Mouse (Mus musculus) midbrain, embryonic 14.5 days (tissue): ENCODE measurements around the gene Agbl5. TPM values are rescaled to one million over a fixed set of nuclear protein-coding genes. Genes with fewer than 3 reads are reported as not detected.

Source experiments
- ATAC-seq: fragments of 200-750 bp; cut with Nextera tagmentation; 2 replicates; pipeline ENCODE4 v1.8.0; 2017; ENCODE audit warnings: moderate number of reproducible peaks, moderate library complexity; ENCODE audit not compliant: low FRiP score, low TSS enrichment
- DNase-seq: peaks from one replicate; pipeline ENCODE4 v3.0.0-alpha.2; 2015
- H3K27ac ChIP-seq: fragments of 300-500 bp; sonication (generic); replicated peaks from 2 replicates; pipeline ENCODE4 v1.5.1; 2014; ENCODE audit warnings: mild to moderate bottlenecking, low read depth, low read length, moderate library complexity
- H3K27me3 ChIP-seq: fragments of 300-500 bp; sonication (generic); 2 replicates; pipeline ENCODE4 v1.6.1; 2014; ENCODE audit warnings: low read length, control low read depth, mixed read lengths; ENCODE audit not compliant: control insufficient read depth, insufficient read depth
- H3K36me3 ChIP-seq: fragments of 300-500 bp; sonication (generic); 2 replicates; pipeline ENCODE4 v1.6.1; 2014; ENCODE audit warnings: low read length, control low read depth; ENCODE audit not compliant: control insufficient read depth, insufficient read depth
- H3K4me1 ChIP-seq: fragments of 300-500 bp; sonication (generic); 2 replicates; pipeline ENCODE4 v1.6.1; 2014; ENCODE audit warnings: mild to moderate bottlenecking, antibody characterized with exemption, low read length, control low read depth; ENCODE audit not compliant: control insufficient read depth, insufficient read depth
- H3K4me2 ChIP-seq: fragments of 300-500 bp; sonication (generic); 2 replicates; pipeline ENCODE4 v1.6.1; 2014; ENCODE audit warnings: mild to moderate bottlenecking, low read length, moderate library complexity
- H3K4me3 ChIP-seq: fragments of 300-500 bp; sonication (generic); replicated peaks from 2 replicates; pipeline ENCODE4 v1.5.1; 2014; ENCODE audit warnings: low read depth, low read length
- H3K9ac ChIP-seq: fragments of 300-500 bp; sonication (generic); replicated peaks from 2 replicates; pipeline ENCODE4 v1.6.1; 2014; ENCODE audit warnings: mild to moderate bottlenecking, low read length, moderate library complexity
- H3K9me3 ChIP-seq: fragments of 300-500 bp; sonication (generic); 2 replicates; pipeline ENCODE4 v1.6.1; 2016; ENCODE audit warnings: low read length, control low read depth, mixed read lengths; ENCODE audit not compliant: control insufficient read depth
- WGBS: fragments of 180-500 bp; shearing (Covaris S2); extraction: QIAGEN DNeasy Blood & Tissue Kit; methylation state at CpG from one replicate; pipeline ENCODE4 v1.1.7; 2014; 5-methylcytosine and 5-hydroxymethylcytosine counted together
- polyA plus RNA-seq: library from polyadenylated mRNA; unstranded; fragments of >200 nt; fragmentation: Nextera tagmentation; extraction: Ambion mirVana; gene quantifications from 2 replicates; pipeline ENCODE4 v1.2.1, GENCODE M21; 2014

The Agbl5 gene
- polyA plus RNA-seq, 1 experiment from 2014 or later: 27.8 TPM

DNA sequence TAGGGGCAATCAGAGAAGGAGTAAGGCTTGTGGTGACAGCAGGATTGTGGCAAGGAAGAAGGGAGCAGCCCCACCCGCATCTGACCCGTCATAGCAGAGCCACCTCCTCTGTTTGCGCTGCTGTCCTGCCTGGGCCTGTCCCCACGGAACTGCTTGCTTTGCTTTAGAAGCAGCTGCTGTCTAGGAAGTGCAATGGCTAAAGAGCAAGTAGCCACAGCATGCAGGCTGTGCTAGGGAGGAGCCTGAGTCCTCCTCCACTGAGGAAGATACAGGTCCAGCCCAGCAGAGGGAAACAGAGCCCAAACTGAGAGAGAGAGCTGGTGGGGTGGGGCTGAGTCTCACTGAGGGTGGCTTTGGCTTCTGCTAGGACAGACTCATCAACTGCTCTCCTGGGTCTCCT, 24.6 kb upstream of the Agbl5 start:
- Histone ChIP-seq H3K4me3 (no peak overlapping the region), H3K27ac (no peak overlapping the region), H3K27me3 (no peaks in the 10 kb centered on the region), H3K4me1 (no peaks in the 10 kb centered on the region), H3K9me3 (no peaks in the 10 kb centered on the region), H3K36me3 (peaks cover 54% of the 10 kb centered on the region), H3K4me2 (no peak overlapping the region), H3K9ac (no peak overlapping the region)
- DNase-seq (no peak), ATAC-seq (no peak)
- WGBS: 50% methylated on average over 4 of the region's 4 CpGs

DNA sequence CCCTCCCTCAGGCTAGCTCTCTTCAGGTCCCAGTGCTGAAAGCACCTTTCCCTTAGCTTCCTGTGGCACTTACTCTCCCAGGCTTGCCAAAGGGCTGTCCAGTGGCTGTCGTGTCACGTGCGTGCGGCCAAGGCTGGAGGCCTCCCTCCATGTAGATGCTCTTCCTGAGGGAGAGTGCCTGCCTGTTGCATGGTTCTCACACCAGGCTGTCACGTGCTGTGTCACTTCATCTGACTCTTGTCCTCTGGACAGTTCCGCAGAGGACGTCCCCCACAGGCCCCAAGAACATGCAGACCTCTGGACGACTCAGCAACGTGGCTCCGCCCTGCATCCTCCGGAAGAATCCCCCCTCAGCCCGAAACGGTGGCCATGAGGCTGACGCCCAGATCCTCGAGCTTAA, 24.2 kb upstream of the Agbl5 start:
- WGBS: 60% methylated on average over 15 of the region's 15 CpGs
- Histone ChIP-seq H3K4me3 (no peak overlapping the region), H3K4me2 (no peak overlapping the region), H3K4me1 (no peaks in the 10 kb centered on the region), H3K36me3 (peaks cover 54% of the 10 kb centered on the region), H3K27me3 (no peaks in the 10 kb centered on the region), H3K9ac (no peak overlapping the region), H3K27ac (no peak overlapping the region), H3K9me3 (no peaks in the 10 kb centered on the region)
- ATAC-seq: no peak
- DNase-seq: no peak

- ATAC-seq: no peak
- H3K36me3 ChIP-seq: peaks cover 61% of the 10 kb centered on the region
- H3K9ac ChIP-seq: no peak overlapping the region
- no peaks in the 10 kb centered on the region for H3K9me3 ChIP-seq
- DNase-seq: no peak
- WGBS: 93% methylated on average over 3 of the region's 3 CpGs
- H3K4me2 ChIP-seq: no peak overlapping the region
- H3K4me3 ChIP-seq: no peak overlapping the region
- no peak overlapping the region for H3K27ac ChIP-seq
- no peaks in the 10 kb centered on the region for H3K27me3 ChIP-seq
- H3K4me1 ChIP-seq: peaks cover 7% of the 10 kb centered on the region
These were observed 21.6 kb upstream of the Agbl5 start for GRCm38 (mm10) chr5:30866871-30867270.

- DNase-seq (no peak), ATAC-seq (no peak)
- 99% methylated on average over 3 of the region's 3 CpGs for WGBS
- peaks cover 62% of the 10 kb centered on the region for H3K36me3 ChIP-seq
- H3K4me1 ChIP-seq: peaks cover 7% of the 10 kb centered on the region
- no peak within 1 kb of the TSS for H3K4me3 ChIP-seq
- H3K9ac ChIP-seq: no peak within 1 kb of the TSS
- H3K9me3 ChIP-seq: no peaks in the 10 kb centered on the region
- no peaks in the 10 kb centered on the region for H3K27me3 ChIP-seq
- H3K27ac ChIP-seq: no peak within 1 kb of the TSS
- H3K4me2 ChIP-seq: peak within 1 kb of the TSS; percentile 89; the same call in 1 of the 2 replicates
These were observed 20.8 kb upstream of the Agbl5 start, which contains the start of gene Tmem214 for GRCm38 (mm10) chr5:30867712-30868111. Gene Tmem214 (plus strand): TSS chr5:30868012.

DNA sequence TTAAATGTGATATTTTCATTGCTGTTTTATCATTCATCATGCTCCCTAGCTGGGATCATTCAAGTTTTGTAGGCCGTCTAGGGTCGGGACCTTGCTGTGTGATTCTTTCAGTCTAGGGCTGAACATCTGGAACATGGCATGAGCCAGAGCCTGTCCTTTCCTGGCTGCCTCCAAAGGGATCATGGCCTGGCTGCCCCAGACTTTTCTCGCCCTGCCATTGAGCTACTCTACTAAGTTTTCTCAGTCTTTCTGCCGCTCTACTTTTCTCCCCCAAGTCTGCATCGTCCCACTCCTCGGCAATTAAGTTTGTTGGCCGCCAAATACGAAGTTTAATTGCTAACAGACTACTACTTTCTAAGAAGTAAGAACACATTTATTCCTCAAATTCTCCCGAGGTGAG, 19.5 kb upstream of the Agbl5 start:
- H3K36me3 ChIP-seq: peaks cover 64% of the 10 kb centered on the region
- peaks cover 7% of the 10 kb centered on the region for H3K4me1 ChIP-seq
- WGBS: 15% methylated on average over 9 of the region's 9 CpGs
- H3K27ac ChIP-seq: peak overlapping the region; percentile 52; the same call in 1 of the 2 replicates
- H3K9ac ChIP-seq: peak overlapping the region; percentile 92
- H3K9me3 ChIP-seq: no peaks in the 10 kb centered on the region
- H3K4me2 ChIP-seq: peak overlapping the region; percentile 89
- peak overlapping the region; percentile 86 for H3K4me3 ChIP-seq
- DNase-seq (no peak), ATAC-seq (no peak)
- H3K27me3 ChIP-seq: no peaks in the 10 kb centered on the region

- Histone ChIP-seq H3K4me3 (peak overlapping the region; percentile 86), H3K27me3 (no peaks in the 10 kb centered on the region), H3K4me1 (peaks cover 7% of the 10 kb centered on the region), H3K27ac (peak overlapping the region; percentile 52), H3K36me3 (peaks cover 64% of the 10 kb centered on the region), H3K9me3 (no peaks in the 10 kb centered on the region), H3K4me2 (peak overlapping the region; percentile 89), H3K9ac (peak overlapping the region; percentile 92)
- under 1% methylated on average over 63 of the region's 63 CpGs for WGBS
- DNase-seq (peak; percentile 93), ATAC-seq (peak; percentile 92)
These were observed 18.9 kb upstream of the Agbl5 start for GRCm38 (mm10) chr5:30869405-30870130.

GRCm38 (mm10) chr5:30870131-30870406, 18.4 kb upstream of the Agbl5 start:
- no peak for ATAC-seq

GRCm38 (mm10) chr5:30872574-30872973, 15.9 kb upstream of the Agbl5 start:
- Histone ChIP-seq H3K36me3 (peaks cover 67% of the 10 kb centered on the region), H3K4me3 (no peak overlapping the region), H3K9ac (no peak overlapping the region), H3K4me1 (peaks cover 7% of the 10 kb centered on the region), H3K27ac (no peak overlapping the region), H3K27me3 (no peaks in the 10 kb centered on the region), H3K4me2 (no peak overlapping the region), H3K9me3 (no peaks in the 10 kb centered on the region)
- DNase-seq (no peak), ATAC-seq (no peak)
- 94% methylated on average over 9 of the region's 9 CpGs for WGBS

More at GRCm38 (mm10) chr5:30870131-30870406, 18.4 kb upstream of the Agbl5 start:
- peak overlapping the region; percentile 52 for H3K27ac ChIP-seq
- H3K9ac ChIP-seq: peak overlapping the region; percentile 92
- H3K36me3 ChIP-seq: peaks cover 64% of the 10 kb centered on the region
- peaks cover 7% of the 10 kb centered on the region for H3K4me1 ChIP-seq
- no peak for DNase-seq
- 22% methylated on average over 2 of the region's 2 CpGs for WGBS
- H3K27me3 ChIP-seq: no peaks in the 10 kb centered on the region
- no peaks in the 10 kb centered on the region for H3K9me3 ChIP-seq
- H3K4me3 ChIP-seq: peak overlapping the region; percentile 86
- H3K4me2 ChIP-seq: peak overlapping the region; percentile 89

DNA sequence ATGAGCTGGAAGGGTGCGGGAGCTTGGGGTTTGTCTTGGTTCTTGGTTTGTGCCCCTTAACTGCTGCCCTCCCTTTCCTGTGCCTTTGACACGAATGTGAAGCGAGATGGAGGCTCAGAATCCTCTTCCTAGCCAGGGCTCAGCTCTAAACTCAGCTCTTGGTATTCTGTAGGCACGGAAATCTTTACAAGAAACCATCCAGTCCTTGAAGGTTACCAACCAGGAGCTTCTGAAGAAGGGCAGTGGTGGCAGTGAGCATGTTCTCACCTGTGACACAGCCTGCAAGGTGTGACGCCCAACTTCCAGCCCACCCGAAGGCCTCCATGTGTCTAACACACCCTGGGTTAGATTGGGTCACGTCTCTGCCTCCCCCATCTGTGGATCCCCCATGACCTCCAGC, 14.1 kb upstream of the Agbl5 start:
- H3K27me3 ChIP-seq: no peaks in the 10 kb centered on the region
- peaks cover 74% of the 10 kb centered on the region for H3K36me3 ChIP-seq
- no peak overlapping the region for H3K4me2 ChIP-seq
- H3K9me3 ChIP-seq: no peaks in the 10 kb centered on the region
- 93% methylated on average over 7 of the region's 7 CpGs for WGBS
- H3K27ac ChIP-seq: no peak overlapping the region
- no peak for DNase-seq
- no peak overlapping the region for H3K9ac ChIP-seq
- no peak for ATAC-seq
- no peak overlapping the region for H3K4me3 ChIP-seq
- peaks cover 7% of the 10 kb centered on the region for H3K4me1 ChIP-seq
